Mouse (Mus musculus) lung, postnatal 10 days (tissue): Measurements from ENCODE around the gene Mpped1.

Experiments used
- DNase-seq: peaks from one replicate; pipeline ENCODE4 v3.0.0; 2021

The Mpped1 gene

DNA sequence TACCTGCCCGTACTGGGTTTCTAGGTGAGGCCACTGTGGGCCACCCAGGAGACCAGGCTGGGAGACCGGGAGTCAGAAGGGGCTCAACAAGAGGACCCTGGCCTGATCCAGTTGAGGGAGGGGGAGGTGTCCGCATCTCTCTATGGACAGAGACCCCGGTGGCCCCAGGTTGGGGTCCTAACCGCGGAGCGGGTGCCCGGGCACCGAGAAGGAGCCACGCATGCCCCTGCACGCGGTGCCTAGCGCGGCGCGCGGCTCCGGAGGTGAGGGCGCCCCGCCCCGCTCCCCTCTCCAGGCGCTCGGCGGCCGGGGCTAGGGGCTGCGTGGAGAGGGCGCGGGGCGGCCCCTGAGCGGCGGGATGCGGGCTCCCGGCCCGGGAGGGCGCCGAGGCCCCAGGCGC lies at the start of gene Mpped1:
Gene Mpped1, plus strand, starts transcription at position 81 of the 400 bp plus-strand sequence.
- no peak for DNase-seq

DNA sequence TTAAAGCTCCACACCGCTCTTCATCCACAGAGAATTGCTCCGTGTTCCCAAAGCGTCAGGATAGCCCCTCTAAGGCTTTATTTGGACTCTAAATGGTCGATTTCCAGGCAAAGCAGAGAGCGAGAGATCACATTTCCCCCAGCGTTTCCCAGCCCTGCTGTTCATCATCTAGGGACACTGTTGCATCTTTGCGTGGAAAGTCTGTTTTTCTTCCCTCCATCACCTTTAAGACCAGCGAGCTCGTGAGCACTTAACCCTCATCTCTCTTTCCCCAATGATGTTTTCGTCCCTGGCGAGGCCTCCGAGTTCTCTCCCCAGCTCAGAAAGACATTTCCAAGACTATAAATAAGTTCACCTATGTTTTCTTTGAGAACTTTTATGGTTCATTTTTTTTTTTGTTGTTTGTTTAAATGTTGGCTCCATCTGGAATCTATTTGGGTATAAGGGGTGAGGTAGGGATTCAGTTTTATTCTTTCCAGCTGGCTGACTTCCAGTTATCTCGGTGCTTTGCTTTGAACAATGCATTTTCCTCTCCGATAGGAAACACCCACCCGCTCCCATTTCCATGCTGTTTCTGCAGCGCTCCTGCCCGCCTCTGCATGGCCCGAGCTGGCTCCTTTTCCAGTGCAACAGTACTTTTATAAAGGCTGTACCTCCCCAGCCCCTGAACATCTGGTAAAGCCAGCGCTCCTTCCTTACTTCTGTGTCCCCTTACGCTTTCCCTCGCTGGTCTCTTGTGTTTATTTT lies 38.4 kb upstream of the Mpped1 start:
- DNase-seq, result peak; percentile 74

DNA sequence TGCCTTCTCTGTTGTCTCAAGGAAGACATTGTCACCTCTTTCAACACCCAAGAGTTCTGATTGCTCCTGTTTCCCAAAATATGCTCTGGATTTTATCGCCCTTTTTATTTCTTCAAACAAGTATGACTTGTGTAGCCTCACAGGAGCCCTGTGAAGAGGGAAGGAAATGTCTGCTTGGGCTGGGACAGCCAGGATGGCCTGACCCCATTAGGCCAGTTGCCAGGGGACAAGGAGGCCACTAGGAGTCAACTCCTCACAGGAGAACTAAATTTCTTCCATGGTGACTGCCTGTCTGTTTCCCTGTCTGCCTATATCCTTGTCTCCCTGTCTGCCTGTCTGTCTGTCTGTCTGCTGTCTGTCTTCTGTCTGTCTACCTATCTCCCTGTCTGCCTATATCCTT lies 37.2 kb upstream of the Mpped1 start:
- peak; percentile 70 for DNase-seq

DNA sequence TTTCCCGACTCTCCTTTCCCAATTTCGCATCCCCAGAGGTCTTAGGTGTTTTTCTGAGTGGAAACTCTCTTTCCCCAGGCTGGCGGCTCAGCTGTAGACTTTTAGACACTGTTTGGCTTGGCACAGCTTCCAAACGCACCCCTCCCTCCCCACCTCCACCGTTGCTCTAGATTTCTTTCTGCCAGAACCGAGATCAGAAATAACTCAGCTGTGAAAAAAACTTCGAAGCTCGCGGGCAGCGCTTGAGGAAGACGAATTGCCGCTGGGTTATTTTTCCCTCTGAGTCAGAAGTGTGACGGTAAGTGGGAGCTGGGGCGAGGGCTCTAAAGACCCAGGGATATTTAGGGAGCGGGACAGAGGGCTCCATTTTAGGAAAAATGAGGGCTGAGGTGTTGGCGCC lies 33.0 kb upstream of the Mpped1 start:
- peak; percentile 13 for DNase-seq

DNA sequence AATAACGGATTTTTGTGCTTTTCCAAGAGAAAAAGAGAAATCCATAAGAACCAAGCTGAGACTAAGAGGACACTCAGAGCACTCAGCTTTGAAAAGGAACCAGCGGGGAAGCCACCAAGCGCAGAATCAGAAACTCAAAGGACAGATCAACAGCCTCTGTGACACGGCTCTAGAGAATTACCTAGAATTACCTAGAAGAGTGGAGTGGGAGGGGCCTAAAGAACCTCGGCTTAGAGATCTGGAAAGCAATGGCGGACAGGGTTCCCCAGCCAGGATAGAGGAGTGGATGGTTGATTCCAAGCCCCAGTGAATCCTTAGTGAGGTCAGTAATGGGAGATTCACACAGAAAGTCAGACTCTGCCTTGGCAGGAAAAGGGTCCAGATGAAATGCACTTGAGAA lies 30.3 kb upstream of the Mpped1 start:
- no peak for DNase-seq

DNA sequence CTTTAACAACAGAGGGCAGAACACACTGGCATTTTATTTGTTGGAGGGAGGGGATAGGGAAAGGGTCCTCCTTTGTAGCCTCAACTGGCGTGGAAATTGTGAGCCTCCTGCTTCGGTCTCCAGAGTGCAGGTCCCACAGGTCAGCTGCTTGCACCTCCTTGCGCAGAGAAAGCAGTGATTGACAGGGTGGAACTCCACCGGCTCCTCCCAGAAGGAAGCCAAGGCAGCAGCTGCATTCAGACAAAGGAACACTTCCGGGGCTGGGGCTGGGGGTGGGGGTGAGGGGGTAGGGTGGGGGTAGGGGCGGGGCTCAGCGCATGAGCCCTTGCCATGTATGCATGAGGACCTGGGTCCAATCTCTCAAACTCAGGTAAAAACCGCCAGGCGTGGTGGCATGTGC lies 29.8 kb upstream of the Mpped1 start:
- no peak for DNase-seq

DNA sequence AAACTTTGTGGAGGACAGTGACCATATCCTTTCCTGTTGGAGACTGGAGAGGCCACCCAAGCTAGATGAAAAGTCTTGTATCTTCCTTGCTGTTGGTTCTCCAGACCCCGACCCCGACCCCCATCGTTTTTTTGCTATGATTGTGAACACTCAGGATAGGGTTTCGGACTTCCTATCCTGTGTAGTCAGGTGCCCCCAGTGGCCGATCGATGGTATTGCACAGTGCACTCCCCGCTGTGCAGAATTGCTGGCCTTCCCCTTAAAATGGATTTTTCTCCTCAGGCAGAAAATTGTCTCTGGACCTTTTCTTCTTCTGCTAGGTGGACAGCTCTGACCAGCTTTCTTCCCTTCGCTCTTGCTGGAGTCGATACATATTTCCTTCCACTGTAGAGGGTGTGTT lies 22.5 kb upstream of the Mpped1 start:
- peak; percentile 49 for DNase-seq

DNA sequence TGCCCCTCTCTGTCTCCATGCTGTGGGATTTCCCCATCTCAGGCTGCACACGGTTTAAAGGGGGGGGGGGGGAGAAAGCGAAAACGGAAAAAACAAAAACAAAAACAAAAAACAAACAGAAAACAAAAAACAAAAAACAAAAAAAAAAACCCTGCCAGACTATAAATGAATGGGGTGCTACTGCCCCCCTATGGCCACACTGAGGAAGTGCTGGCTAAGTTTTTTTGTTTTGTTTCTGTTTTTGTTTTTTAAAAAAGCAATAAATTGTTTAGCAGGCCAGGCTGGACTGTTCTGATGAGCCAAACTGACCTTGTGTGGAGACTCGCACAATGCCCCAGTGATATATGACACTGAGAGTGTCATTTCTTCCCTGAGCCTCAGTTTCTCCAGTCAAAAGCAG lies 20.3 kb upstream of the Mpped1 start:
- DNase-seq, result no peak

DNA sequence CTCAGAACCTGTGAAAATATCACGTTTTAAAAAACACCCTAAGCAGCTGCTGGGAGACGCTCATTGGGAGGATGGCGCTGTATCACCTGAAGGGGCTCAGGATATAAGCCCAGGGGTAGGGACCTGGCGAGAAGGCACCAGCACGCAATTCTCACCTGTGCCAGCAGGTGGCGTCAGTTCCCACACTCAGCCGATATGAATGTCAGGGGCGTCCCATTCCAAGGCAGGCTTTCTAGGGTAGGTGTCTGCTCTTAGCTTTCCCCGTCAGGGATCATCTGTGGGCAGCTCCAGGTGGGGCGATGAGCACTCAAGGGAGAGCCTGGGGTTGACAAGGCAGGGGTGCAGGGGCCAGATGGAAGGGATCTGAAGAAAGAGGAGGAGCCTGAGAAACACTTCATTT lies 18.6 kb upstream of the Mpped1 start:
- DNase-seq, result peak; percentile 36

DNA sequence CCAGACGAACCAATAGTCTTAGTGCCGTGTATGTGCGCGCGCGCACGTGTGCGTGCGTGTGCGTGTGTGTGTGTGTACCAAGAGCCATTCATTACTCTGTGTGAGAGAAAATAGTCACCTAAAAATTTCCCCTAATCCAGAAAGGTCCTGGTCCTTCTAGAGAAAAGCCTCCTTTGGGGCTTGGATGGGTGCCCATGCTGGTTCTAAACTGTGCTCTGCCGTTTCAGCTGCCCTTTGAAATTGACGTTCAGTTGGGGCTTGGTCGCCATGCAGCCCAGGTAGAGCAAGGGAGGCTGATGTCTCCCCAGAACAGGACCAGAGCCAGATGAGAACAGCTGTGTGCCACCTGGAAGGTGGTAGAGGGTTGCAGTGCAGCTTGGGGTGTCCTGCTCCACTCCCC lies 17.8 kb upstream of the Mpped1 start:
- DNase-seq, result no peak

DNA sequence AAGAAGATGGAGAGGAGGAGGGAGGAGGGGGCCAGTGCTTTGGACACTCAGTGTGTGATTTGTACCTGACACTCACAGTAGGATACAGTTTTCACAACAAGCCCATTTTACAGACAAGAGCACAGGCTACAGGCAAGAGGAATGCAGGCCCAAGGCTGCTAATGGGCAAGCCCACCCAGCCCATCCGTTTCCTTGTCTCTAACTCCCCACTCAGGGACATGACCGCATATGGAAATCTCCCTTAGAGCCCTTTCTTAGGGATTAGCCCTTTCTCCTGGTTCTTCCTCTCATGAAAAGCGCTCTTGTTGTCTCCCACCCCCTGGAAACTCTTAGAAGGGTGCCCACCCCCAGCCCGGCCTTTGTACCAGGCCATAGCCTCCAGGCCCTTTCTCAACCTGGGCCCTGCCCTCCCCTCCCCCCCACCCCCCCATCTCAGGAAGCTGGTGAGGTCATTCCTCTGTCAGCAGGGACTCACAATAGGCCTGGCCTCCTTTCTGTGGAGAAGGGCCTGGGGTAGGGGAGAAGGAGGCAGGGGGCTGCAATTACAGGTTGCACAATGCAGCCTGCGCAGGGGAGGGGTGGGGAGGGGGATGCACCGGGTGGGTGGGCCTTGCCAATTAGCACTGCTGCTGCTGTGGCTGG lies 13.8 kb upstream of the Mpped1 start:
- no peak for DNase-seq

DNA sequence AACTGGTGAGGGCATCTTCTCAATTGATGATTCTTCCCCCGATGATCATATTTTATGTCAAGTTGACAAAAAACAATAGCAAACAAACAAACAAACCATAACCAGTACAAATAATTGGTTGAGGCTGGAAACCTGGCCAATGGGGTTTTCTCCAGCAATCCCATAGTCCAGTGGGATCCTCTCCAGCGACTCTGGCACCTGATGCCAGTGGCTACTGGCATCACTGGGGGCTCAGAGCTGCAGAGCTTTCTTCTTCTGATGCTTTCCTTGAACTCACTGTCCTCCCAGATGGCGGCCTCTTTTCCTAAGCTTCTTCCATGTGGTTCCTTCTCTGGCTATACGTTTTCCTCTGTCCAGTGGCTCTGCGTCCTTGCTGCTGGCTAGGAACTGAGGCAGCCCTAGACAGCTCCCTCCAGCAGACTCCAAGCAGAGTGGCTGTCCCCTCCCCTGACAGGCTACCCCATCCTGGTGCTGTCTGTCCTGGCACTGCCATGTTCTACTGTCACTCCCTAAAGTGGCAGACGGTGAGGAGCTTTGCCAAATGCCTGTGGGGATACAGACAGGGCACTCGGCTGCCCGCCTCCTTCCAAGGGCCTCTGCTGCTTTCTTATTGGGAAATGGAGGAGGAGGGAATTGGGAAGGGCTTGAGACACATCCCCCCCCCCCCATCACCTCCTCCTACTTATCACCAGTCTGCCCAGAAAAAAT lies 7.8 kb upstream of the Mpped1 start:
- no peak for DNase-seq

DNA sequence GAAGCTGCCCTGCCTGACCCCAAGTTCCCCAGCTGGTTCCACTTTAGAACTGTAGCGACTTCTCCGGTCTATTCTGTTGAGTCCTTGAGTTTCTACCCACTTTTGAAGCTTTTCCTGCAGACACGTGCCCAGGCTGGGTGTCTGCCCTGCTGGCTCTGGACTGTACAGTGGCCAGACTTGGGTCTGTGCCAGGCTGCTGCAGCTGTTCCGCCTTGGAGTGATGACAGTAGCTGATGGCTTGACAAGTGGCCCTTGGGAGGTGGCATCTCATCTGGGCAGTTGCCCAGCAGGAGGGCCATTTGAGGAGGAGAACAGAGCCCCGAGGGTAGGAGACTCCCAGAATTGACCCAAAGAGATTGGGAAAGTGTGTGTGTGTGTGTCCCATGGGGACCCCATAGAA lies 6.8 kb upstream of the Mpped1 start:
- DNase-seq, result peak; percentile 45

DNA sequence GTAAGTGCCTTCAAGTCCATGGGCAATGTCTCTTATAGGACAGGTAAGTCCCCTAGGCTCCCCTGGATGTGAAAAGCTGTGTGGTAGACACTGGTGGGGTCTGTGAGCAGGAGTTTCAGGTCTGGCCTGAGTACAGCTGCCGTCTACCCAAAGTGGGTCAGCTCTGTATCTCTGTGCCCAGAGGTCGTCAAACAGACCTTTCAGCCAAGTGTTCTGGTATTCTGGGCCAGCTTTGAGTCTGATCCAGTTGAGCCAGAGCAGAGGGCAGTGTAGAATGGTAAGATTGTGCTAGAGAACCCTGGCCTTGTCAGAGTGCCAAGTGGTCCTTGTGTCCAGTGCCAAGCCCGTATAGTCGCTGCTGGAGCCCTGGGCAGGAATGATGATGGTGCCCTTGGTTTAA lies 6.3 kb upstream of the Mpped1 start:
- DNase-seq, result no peak

DNA sequence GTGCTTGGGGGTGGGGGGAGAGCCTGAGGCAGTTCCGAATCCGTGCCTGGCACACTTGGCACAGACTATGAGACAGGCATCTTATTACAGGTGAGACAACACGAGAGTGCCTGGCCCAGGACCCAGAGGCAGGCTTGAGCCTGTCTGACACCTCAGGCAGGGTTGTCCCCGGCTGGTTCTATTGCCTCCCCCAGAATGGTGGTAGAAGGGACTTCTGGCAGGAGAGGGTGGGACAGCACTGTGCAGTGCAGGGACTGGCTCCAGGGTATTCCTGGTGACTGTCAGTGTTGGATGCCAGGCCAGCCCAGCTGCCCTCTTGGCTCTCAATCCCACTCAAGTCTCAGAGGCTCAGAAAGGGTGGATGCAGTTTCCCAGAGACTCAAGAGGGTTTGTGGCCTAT lies 4.3 kb upstream of the Mpped1 start:
- DNase-seq, result no peak

DNA sequence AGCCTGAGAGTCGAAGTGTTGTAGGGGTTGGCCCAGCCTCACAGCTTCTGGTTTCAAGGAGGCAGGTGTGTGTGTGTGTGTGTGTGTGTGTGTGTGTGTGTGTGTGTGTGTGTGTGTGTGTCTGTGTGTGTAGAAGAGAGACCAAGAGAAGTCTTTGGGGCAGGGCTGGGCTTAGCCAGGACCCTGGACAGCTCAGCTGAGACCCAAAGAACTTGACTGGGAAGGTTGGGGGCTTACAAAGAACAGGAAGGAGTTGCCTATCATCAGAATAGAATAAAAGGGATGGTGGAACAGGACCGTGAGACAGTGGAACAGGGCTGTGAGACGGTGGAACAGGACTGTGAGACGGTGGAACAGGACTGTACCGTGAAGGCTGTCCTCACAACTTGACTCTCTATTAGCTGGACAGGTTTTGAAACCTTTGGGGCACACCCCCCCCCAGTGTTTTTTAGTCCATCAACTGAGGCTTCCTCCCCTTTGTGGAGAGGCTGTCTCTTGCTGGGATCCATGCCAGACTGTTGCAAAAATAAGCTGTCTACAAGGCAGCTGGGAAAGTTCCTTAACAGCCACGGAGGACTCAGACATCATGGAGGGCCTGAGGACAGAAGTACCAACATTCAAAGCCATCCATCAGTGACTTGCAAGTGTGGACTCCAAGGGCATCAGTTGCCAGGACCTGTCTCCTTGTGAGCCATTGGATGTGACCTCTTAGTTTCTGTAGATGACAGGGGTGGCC lies 2.8 kb upstream of the Mpped1 start:
- DNase-seq, result peak; percentile 57

DNA sequence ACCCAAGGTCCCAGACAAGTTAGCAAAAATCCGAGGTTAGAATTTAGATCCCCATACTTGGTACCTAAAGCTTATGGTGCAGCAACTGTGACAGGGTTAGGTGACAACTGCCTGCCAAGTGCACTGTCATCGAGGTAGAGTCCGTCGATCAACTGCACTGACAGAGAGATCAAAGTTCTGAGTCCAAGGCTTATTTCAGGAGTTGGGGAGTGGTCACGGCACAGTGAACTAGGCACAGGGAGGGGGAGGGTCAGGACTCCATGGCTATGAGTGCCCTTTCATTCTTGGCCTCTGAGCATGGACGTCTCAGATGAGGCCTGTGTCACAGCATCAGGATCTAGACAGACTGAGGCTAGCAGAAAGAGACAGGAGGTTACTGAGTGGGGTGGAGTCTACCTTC lies 1.8 kb upstream of the Mpped1 start:
- no peak for DNase-seq

DNA sequence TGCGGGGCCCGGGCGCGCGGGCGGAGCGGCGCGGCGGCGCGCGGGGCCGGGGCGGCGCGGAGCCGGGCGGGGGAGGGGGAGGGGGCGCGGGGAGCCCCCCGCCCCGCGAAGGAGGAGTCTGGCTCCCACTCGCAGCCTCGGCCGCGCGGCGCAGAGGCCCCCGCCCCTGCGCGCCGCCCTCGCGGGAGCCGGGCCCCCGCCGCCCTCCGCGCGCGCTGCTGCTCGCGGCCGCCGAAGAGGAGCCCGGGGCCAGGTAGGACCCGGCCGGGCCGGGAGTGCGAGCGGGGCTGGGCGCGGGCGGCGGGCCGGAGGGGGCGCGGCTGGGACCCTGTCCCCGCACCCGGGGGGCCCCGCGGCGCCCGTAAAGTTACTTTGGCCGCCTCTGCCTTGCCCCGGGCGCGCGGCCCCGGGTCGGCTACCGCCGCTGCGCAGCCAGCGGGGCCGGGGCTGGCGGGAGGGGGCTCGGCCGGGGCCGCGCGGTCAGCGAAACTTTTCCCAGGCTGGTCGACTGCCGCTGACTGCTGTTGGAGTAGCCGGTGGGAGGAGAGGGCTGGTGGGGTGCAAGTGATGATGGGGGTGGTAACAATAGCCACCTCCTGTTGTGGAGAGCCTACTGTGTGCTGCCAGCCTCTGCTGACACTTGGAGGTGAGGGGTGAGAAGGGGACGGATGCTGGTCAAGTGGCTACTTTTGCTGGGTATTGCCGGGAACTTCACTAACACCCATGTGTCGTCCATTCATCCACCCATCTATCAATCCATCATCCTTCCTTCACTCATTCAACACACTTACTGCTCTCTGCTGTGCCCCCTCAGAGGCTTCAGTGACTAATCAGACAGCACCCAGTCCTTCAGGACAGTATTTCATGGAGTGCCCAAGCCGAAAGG lies 831 bp downstream of the Mpped1 start:
- DNase-seq, result no peak

DNA sequence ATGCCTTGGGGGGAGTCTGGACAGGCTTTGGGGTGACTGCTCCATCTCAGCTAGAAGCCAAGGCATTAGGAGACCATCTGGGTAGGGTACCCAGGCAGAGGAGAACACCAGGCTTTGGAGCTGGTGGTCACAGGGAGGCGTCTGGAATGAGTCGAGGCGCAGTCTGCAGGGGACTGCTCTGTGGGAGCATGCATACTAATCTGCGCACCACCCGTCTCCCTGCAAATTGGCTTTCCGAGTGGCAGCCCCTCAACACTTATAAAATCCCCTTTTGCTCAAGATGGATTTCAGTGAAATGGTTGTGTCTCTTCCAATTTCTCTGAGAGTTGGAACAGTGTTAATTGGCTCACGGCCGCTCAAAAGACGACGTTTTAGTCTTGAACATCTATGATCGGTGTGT lies 2.0 kb downstream of the Mpped1 start:
- no peak for DNase-seq

DNA sequence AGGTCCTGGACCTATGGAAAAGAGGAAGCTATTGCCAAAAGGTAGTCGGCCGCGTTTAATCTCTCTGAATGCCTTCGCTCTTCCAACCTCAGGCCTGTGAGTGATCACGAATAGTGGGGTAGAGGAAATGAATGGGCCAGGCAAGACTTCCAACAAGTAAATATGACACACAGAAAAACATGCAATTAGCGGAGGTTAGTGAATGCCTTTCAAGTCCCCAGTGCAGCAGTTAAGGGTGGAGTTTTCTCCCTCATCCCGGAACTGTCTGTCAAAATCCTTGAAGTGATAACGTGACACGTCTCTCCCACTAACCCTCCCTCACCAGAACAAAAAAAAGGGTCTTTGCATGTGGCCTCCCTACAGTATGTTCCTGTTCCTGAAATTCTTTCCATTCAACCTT lies 3.0 kb downstream of the Mpped1 start:
- no peak for DNase-seq

DNA sequence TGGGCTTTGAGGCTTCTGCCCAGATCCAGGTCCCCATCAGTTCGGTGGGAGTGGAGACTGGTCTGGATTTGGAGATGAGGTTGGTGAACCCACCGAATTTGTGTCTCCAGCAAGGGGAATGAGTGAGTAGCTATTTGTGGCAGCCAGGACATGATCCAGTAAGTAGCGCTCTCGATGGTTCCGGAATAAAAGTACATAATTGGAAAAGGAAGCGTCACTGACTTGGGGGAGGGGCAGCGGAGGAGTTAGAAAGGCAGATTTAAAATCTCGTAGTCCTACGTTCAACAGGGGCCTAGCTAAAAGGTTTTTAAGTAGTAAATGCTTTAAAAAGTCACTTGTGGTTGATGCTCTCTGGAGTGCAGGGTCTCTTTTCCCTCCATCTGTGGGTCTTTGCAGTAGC lies 5.5 kb downstream of the Mpped1 start:
- no peak for DNase-seq

DNA sequence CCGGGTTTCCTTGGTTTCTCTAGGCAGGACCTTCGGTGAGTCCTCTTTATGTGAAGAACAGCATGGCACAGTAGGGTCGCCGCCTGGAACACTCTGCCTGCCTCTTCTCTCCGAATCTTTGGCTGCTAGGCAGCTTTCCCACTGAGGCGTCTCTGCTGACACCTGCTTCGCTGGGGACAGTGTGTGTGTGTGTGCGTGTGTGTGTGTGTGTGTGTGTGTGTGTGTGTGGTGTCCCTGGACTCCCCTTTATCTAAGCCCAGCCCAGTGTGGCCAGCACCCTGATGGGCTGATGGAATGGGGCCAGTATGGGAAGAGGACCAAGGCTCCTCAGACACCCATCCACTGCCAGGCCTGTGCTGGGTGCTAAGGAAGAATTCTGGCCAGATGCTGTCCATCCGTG lies 9.8 kb downstream of the Mpped1 start:
- DNase-seq, result no peak

DNA sequence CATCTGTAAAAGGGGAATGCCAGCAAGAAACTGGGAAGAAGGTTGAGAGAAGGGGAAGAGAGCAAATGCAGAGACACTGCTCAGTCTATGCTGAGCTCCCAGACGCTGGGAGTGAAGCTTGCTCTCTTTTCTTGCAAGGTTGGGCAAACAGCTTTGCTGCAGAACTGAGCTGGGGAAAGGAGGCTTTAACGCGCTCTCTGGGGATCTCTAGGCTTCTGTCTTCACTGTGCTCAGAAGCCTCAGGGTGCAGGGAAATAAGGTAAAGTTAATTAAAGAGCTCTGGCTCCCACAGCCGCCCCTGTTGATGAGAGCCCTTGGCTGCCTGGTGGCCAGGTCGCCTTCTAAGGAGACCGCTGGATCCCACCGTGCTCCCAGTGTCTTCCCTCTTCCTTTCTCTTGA lies 17.7 kb downstream of the Mpped1 start:
- DNase-seq, result no peak
